Mouse (Mus musculus): ENCODE data around the gene Fgfr1op2.

Fgfr1op2 gene

DNA sequence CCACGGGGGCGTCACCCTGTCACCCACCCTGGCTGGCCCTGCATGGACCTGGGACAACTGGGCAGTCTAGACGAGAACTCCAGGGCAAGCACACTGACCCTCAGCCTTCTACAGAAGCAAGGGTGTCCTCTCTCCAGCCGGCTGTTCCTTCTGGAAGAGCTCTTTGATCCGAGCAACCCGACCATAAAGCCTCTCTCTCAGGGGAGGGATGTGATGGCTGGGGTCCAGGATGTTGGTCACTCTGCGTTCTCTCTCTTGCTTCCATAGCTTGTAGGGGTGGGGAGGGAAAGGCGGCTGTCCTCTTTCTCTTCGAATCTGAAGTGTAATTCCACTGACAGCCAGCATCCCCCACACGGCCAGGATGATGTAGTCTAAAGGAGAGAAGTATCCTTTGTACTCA lies 26.6 kb downstream of the Fgfr1op2 start:
- DNase-seq = peak; percentile 48 to 61

DNA sequence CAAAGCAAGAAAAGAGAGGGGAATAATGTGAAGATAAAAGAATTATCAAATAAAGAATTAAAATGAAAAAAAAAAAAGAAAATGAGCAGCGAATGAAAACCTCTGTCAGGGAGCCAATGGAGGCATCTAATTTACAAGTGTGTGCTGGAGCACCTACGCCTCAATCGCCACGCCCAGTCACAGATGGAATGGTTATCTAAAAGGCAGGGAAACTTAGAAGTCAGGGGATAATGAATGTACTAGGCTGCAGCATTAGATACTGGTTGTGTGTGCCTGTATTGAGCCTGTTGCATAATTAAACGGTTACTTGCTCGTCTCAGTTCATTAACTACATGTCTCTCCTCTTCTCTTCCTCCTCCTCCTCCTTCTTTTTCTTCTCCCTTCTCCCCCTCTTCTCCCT lies 34.4 kb downstream of the Fgfr1op2 start:
- DNase-seq = no peak

DNA sequence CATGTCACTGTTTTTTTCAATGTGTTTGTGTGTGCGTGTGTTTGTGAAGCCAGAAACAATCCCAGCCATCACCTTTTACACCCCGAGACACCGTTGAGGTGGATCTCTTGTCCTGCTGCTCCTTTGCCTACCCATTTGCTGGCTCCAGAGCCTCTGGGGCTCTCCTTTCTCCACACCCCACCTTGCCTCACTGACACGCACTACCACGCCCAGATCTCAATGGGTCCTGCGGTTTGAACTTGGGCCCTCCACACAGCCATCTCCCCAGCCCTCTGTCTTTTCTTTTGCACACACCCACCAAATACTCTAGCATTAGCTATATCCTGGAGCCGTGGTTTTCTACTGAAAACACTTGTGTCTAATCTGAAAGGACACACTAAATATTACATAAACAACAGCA lies 34.9 kb downstream of the Fgfr1op2 start:
- no peak for DNase-seq

DNA sequence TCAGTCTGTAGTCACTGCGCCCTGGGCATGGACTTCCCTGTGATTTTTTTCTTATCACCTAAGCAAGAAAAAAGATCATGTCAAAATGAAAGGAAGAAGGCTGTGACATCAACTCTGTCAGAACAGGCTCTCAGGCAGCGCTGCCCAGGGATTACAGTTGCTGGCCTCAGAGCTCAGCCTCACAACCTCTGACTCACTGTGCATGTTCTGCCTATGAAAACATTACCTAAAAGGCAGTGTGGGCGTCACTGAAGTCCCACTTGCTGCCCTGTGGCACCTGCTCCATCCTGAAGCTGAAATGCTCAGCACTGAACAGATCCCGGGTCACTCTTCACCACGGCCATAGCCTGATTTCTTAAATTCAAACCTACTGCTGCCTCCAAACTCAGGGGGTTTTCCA lies 35.7 kb downstream of the Fgfr1op2 start:
- DNase-seq = no peak

DNA sequence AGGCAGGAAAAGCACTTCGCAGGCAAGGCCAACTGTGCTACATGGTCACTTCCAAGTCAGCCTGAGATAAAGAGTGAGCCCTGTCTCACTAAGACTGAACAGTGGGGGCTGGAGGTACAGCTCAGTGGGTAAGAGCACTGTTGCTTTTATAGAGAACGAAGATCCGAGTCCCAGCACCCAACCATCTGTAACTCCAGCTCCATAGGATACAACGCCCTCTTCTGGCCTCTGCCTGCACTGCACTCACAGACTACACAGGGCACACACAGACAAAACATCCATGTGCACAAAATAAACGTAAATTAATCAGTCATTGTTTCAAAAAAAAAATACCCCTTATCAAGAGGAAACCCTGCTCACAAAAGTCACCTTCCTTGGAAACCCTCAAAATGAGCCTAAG lies 36.9 kb downstream of the Fgfr1op2 start:
- no peak for DNase-seq

DNA sequence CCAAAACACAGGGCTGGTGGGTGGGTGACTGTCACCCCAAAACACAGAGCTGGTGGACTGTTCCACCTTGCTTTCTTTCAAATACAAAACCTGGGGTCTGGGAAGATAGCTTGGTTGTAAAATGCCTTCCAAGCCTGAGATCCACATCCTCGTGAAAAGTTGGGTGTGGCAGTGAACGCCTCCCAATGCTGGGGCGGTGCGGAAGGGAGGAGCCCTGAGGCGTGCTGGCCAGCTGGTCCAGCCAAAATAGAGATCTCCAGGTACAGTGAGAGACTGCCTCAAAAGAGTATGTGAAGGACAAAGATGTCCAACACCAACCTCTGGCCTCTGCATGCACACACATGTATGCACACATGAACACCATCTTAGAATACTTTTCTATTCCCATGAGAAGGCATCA lies 37.5 kb downstream of the Fgfr1op2 start:
- no peak for DNase-seq

DNA sequence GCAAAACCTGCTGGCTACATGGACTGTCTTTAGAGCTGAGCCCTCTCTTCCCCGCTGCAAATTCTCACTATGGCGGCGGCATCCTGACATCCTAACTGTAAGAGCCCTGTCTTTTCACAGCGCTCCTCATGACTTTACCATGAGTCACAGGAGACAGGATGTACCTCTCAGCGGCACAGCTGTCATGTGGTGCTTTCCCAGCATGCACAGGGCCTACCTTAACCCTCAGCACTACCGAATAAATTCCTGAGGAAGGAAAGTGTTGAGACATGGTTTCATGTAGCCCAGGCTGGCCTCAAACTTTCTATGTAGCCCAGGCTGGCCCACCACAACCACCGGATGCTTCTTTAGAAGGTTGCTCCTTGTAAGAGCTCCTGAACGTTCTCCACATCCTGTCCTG lies 38.9 kb downstream of the Fgfr1op2 start:
- DNase-seq = no peak

DNA sequence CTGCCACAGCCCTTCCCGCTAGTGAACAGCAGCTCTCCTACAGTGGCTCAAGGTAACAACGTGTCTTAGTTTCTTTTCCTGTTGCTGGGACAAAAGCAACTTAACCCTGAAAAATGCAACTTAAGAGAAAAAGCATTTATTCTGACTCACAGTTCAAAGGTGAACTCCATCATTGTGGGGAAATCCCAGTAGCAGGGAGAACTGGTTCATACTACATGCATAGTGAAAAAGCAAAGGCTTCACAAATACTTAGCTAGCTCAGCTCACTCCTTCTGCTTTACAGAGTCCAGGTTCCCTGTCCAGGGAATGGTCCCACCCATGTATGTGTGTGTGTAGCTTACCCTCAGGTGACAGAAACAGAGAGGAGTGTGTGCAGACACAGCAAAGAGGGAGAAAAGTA lies 39.7 kb downstream of the Fgfr1op2 start:
- no peak for DNase-seq

DNA sequence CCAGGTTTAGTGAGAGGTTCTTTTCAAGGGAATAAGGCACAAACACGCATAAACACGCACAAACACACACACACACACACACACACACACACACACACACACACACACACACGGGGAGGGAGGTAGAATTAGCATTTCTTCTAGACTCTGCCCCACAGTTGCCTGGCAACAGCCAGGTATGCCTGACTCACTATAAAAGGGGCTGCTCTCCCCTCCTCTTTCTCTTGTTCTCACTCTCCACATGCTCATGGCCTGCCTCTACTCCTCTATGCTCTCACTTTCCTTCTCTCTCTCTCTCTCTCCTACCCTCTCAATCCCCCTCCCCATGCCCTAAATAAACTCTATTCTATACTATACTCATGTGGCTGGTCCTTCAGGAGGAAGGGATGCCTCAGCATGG lies 51.1 kb downstream of the Fgfr1op2 start:
- DNase-seq = no peak

DNA sequence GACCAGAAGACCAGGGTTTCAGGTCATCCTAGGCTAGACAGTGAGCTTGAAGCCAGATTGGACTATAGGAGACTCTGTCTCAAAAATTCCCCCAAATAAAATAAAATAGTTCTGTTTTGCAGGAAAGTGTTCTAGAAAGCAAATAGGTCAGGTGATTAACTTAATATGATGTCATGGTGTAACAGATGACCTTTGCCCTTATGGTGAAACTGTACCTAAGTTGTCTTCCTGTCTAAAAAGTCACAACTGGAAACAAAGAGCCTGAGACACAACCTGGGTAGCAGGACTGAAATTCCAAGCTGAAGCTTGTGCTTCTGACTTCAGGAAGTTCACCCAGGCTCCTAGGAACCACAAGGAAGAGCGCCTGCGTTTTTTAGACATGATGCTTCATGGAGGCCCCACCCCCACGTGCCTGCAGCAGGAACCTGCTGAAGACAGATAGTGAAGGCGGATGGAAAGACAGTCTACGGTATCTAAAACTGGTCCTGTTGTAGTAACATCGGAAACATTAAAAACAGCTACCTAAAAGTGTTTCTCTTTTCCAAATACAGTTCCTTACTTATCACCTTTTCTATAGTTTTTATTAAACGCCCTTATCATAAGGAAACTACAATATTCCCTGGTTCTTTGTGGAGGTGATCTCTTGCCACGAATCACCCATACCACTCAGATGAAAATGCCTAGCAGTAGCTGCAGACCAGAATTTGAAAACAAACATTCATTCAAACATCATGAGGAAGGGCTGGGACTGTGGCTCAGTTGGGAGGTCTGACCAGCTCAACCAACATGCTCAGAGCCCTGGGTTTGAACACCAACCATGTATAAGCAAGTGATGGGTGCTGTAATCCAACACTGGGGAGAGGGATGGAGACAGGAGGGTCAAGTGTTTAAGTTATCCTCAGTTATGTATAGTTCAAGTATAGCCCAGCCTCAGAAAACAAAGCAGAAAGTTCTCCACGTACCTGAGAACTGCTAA lies 53.1 kb downstream of the Fgfr1op2 start:
- no peak for DNase-seq

DNA sequence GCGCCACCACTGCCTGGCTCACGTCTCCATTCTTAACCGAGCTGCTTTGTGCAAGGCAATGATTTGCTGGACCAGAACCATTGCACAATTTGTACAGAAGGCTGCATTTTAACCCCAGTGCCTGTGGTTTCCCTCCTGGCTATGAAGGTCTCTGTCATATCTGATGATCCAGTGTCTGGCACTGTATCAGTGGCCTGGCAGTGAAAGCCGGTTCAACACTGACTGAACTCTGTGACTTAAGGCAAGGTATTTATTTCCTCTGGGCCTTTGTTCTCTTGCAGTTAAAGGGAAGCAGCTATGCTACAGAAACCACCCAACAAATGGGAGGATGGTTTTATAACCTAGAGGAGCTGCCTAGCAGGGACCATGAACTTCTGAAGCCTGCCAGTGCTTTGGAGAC lies 54.0 kb downstream of the Fgfr1op2 start:
- no peak for DNase-seq

DNA sequence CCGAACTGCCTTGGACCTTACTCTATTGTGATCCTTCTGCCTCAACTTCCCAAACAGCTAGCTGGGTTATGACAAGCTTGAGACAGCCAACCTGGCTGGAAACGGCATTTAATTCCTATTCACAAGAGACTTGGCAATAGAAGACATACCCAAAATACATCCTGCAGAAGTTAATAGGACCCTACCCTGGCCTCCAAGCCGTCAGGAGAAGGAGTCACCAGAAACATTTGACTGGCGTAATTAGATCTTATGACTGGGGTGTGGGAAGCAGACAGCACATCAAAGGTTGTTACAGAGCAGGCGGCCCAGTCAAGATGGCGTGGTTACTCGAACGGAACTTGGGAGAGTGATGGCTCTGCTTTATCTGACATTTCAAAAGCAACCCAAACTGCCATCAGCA lies 54.8 kb downstream of the Fgfr1op2 start:
- DNase-seq = no peak

DNA sequence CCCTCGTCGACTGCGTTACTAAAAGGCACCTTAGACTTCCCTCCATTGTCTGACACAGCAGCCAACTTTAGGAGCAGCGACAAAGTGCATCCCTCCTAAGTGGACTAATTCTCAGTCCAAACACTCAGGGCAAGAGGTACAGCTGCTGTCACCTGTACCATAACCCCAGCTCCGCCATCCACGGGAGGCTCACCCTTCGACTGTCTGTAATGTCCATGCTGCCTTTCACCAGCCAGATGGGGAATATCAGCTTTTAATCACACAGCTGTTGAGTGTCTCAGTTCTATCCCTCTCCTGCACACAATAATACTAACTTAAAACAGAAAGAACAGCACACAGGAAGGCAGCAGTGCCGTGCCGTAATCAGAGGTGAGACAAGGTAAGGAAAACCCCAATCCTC lies 55.4 kb downstream of the Fgfr1op2 start:
- no peak for DNase-seq

DNA sequence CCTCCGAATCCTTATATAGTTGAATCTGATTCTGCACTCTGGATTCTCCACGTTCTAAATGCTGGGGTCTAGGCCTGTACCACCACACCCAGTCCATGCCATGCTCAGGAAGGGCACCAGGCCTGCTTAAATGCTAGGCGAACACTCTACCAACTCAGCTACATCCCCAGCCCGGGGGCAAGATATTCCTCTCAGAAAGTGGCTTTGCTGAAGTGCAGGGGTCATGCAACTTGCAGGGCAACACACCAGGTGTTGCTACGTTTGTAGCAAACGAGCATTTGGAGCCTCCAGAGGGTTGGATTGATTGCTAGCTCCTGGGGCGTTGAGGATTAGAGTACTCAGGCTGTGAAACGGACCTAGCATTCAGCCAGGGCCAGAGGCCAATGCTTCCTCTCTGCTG lies 56.1 kb downstream of the Fgfr1op2 start:
- DNase-seq = peak in 1 of 2 experiments; percentile 23

DNA sequence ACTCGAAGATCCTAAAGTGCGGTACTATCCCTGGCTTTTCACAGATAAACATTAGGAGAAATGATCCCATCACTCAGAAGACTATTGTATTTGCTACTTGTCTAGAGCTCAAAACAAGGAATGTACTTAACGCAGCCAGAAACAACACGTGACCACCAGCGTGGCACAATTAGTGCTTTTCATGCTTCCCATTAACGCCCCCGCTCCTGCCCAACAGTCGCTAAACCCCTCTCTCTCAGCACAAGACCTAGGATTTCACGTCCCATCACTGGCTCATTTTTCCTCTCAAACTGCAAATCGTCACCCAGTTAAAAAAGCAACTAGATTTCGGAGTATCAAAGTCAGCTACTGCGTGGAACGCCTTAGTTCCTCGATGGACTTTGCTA lies 56.6 kb downstream of the Fgfr1op2 start:
- DNase-seq = peak; percentile 49 to 59

DNA sequence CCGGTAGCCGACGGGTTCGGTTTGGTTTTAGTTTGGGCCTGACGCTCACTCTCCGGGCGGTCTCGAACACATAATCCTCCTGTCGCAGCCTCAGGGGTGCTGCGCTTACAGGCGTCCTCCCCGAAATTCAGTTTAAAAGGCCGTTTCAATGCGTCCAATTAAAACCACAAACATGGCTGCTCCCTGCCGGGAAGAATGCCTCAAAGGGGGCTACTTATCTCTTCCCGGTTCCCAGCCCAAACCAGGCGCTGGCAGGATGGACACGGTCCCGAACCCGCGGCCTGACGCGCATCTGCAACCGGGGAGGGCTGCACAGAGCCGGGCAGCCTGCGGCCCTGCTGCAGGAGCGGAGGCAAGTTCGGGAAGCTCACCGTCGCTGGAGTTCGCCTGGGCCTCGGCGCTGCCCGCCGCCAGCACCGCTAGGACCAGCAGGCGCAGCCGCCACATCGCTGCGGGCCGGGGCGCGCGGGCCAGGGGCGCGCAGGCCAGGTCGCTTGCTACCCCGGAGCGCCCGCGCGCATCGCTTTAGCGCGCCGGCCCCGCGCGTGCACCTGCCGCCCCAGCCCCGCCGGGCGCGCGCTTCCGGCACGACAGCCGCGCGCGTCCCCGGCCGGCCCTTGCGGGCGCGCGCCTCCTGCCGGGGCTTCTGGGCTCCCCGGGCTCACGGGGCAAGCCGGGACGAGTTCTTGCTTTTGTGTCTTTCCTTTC lies 57.2 kb downstream of the Fgfr1op2 start:
- DNase-seq = peak; percentile 86 to 93

DNA sequence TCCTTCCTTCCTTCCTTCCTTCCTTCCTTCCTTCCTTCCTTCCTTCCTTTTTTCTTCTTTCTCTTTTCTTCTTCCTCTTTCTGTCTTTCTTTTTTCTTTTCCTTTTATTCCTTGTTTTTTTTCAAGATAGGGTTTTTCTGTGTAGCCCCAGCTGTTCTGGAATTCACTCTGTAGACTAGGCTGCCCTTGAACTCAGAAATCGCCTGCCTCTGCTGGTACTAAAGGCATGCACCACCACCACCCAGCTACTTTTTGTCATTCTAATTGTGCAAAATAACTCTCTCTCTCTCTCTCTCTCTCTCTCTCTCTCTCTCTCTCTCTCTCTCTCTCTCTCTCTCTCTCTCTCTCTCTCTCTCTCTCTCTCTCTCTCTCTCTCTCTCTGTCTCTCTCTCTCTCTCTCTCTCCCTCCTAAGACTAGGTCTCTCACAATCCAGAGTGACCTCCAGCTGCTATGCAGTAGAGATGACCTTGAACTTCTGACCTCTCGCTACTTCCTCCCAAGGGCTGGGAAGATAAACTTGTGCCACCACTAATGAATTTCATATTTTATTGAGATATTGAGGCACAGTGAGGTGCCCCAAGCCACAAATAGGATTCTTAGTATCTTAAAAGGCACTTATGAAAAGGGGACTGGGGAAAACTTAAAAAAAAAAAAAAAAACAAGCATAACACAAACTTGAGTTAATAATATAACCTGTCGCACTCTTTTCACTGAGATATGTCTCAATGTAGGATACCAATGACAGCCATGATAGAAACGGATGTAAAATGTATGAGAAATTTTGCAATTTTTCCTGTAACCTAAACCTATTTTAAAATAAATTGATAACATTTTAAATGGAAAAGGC lies 58.0 kb downstream of the Fgfr1op2 start:
- no peak for DNase-seq

DNA sequence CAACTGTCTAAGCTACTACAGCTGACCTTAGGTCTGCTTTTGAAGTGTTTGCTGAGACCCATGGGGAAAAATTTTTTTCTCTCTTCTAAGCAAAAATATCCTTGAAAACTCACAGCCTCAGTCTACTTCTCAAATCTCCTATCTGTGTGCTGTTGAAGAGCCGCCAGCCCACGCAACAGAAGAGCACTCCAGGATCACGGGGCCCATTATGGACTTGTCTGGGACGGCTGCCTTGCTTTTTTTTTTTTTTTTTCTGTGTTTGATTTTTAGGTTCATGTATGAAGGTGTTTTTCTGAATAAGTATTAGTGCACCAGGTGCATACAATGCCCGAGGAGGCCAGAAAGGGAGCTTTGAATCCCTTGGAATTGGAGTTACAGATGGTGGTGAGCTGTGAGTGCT lies 59.5 kb downstream of the Fgfr1op2 start:
- no peak for DNase-seq

DNA sequence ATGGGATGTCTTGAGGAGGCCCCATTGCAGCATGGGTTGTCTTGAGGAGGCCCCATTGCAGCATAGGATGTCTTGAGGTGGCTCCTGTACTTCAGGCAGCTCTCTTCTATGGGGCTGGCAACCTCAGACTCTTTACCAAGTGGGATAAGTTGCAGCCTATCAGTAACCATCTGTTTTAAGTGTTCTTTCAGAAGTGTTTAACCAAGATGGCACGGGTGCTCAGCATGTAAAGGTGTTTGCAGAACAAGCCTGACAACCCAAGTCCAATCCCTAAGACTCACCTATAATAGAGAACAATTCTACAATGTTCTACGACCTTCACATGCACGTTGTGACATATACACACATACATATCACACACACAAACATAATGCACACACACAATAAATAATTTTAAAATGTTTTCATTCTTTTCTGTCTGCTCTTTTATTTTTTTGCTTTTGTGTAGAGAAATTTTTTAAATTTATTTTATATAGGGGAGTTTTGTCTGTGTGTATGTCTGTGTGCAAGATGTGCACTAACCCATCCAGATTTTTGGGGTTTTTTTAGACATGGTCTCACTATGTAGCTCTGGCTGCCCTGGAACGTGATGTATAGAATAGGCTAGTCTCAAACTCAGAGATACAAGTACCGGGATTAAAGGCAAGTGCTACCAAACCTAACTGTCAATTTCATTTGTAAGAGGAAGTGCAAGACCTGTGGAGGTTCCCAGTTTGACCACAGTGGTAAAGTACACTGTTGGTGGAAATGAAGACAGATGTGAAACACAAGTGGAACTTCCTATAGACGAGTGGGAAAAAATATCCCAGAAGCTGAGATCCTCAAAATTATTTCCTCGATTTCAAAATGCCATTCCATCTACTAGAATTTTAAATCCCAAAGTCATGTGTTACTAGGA lies 63.3 kb downstream of the Fgfr1op2 start:
- no peak for DNase-seq

DNA sequence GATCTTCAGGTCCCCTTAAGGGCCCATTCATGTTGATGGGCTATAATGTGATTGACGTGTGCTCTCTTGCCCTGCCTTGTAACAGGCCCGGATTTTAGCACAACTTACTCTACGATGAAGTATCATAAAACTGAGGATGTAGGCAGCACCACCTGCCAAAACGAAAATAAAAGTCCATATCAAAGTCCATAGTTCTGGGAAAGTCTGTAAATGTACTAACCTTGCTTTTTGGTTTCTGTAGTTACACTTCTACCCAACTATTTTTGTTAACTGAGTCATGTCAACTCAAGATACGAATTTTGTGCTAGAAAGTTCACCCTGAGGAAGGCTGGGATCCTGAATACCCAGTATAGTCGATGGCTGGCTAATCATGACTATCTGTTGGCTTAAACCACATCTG lies 64.0 kb downstream of the Fgfr1op2 start:
- no peak for DNase-seq

DNA sequence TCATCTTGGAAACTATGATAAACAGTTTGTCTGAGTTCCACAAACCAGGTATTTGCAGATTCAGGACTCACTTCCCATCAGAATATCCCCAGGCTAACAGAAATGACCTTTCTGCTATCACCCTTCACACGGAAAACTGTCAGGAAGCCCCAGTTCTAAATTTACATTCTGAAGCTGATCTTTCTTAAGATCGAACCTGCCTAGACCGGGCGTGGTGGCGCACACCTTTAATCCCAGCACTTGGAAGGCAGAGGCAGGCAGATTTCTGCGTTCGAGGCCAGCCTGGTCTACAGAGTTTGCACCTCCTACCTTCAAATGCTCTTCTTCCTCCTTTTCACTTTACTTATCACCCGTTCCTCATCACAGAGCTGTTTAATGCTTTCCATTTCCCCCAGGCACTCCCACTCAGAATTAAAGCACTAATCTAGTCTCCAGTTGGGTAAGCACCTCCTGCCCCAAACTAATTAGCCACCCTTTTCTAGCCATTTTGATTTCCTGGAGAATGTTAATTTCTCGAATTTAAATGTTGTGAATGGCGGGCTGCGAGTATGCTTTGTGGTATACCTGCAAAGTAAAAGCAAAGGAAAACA lies 64.7 kb downstream of the Fgfr1op2 start:
- DNase-seq = no peak
